Mouse (Mus musculus): ENCODE results near the gene Msantd3. TPM values are rescaled to one million over a fixed set of nuclear protein-coding genes. Genes with fewer than 3 reads are reported as not detected.
A peak's percentile ranks its signal among the peaks of the same experiment; 100 is the strongest.

The Msantd3 gene
- polyA plus RNA-seq, 1 experiment from 2014 or later, result 59.6 TPM

- 88% methylated on average over 7 of the region's 7 CpGs for WGBS
- Histone ChIP-seq H3K27ac (no peak overlapping the region), H3K9me3 (no peaks in the 10 kb centered on the region), H3K4me1 (replicated peaks) (peaks cover 4% of the 10 kb centered on the region), H3K4me3 (no peak overlapping the region), H3K36me3 (no peaks in the 10 kb centered on the region), H3K27me3 (ENCODE audit: insufficient read depth, poor library complexity, severe bottlenecking) (no peaks in the 10 kb centered on the region)
- DNase-seq (ENCODE audit: low spot score), result no peak
Observed at GRCm38 (mm10) chr4:48576361-48576760, 36.6 kb downstream of the Msantd3 start.

DNA sequence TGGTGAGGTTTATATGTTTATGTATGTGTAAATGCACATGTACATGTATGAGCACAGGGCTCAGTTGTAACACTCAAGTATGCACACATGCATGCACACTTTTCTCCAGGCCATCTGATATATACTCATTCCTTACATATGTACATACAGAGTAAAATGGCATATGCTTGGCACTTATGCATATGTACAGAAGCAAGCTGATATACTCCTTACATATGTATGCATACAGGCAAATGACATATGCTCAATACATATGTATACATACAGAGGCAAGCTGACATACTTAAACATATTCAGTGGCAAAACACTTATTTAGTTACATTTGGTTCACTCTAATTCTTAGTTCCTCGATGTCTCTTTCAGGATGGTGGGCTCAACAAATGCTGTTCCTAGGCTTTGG, 38.1 kb downstream of the Msantd3 start:
- H3K4me1 ChIP-seq (replicated peaks), result peaks cover 10% of the 10 kb centered on the region
- DNase-seq (ENCODE audit: low spot score), result no peak
- H3K27me3 ChIP-seq (ENCODE audit: insufficient read depth, poor library complexity, severe bottlenecking), result no peaks in the 10 kb centered on the region
- H3K9me3 ChIP-seq, result no peaks in the 10 kb centered on the region
- WGBS, result 94% methylated on average over 1 of the region's 1 CpGs
- no peak overlapping the region for H3K4me3 ChIP-seq
- no peaks in the 10 kb centered on the region for H3K36me3 ChIP-seq
- no peak overlapping the region for H3K27ac ChIP-seq

DNA sequence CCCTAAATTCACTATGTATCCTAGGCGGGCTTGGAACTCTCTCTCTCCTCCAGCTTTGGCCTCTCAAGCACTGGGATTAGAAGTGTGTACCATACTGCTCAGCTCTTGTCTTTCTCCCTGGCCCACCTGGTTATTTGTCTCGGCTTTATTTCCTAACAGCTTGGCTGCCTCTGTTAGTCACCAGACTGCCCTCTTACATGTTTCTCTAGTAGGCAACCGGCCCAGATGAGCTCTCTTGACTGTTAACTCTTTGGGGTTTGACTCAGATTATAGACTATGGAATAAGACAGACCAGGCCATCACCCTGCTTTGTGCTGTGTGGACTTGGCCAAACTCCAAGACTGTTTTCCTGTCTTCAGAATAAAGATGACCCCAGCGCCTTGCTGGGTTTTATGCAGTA, 38.7 kb downstream of the Msantd3 start:
- WGBS, result 68% methylated on average over 4 of the region's 4 CpGs
- no peak overlapping the region for H3K27ac ChIP-seq
- H3K4me1 ChIP-seq (replicated peaks), result peaks cover 16% of the 10 kb centered on the region
- no peak for DNase-seq (ENCODE audit: low spot score)
- H3K9me3 ChIP-seq, result no peaks in the 10 kb centered on the region
- H3K36me3 ChIP-seq, result no peaks in the 10 kb centered on the region
- H3K4me3 ChIP-seq, result no peak overlapping the region
- no peaks in the 10 kb centered on the region for H3K27me3 ChIP-seq (ENCODE audit: insufficient read depth, poor library complexity, severe bottlenecking)

GRCm38 (mm10) chr4:48579475-48580110, 39.9 kb downstream of the Msantd3 start:
- Histone ChIP-seq H3K9me3 (no peaks in the 10 kb centered on the region), H3K27ac (no peak overlapping the region), H3K27me3 (ENCODE audit: insufficient read depth, poor library complexity, severe bottlenecking) (no peaks in the 10 kb centered on the region), H3K36me3 (no peaks in the 10 kb centered on the region), H3K4me3 (no peak overlapping the region), H3K4me1 (replicated peaks) (peaks cover 24% of the 10 kb centered on the region)
- DNase-seq (ENCODE audit: low spot score), result no peak
- 57% methylated on average over 6 of the region's 6 CpGs for WGBS

DNA sequence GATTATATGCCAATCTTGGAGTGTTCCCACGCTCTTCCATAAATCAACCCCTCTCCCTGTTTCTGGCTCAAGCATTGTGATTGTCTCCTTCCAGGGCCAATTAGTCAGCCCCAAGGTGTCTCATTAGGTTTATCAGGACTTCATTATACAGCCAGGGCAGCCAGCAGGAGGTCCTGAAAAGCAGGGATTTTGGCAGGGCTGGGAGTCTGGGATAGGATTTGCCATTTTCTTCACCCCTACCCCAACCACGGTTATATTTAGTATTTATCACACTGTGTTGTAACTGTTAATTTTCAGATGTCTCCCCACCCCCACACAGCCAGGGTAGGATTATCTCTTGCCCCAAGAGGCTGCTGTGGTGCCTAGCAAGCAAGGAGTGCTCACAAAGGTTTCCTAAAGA, 41.5 kb downstream of the Msantd3 start:
- Histone ChIP-seq H3K4me1 (replicated peaks) (peaks cover 28% of the 10 kb centered on the region), H3K36me3 (no peaks in the 10 kb centered on the region), H3K27ac (no peak overlapping the region), H3K4me3 (no peak overlapping the region), H3K9me3 (no peaks in the 10 kb centered on the region), H3K27me3 (ENCODE audit: insufficient read depth, poor library complexity, severe bottlenecking) (no peaks in the 10 kb centered on the region)
- WGBS, result 14% methylated on average over 2 of the region's 2 CpGs
- no peak for DNase-seq (ENCODE audit: low spot score)

GRCm38 (mm10) chr4:48581993-48582392, 42.3 kb downstream of the Msantd3 start:
- no peak for DNase-seq (ENCODE audit: low spot score)
- Histone ChIP-seq H3K36me3 (no peaks in the 10 kb centered on the region), H3K27me3 (ENCODE audit: insufficient read depth, poor library complexity, severe bottlenecking) (no peaks in the 10 kb centered on the region), H3K4me3 (no peak overlapping the region), H3K27ac (no peak overlapping the region), H3K9me3 (no peaks in the 10 kb centered on the region), H3K4me1 (replicated peaks) (peaks cover 34% of the 10 kb centered on the region)
- WGBS, result 75% methylated on average over 3 of the region's 3 CpGs

DNA sequence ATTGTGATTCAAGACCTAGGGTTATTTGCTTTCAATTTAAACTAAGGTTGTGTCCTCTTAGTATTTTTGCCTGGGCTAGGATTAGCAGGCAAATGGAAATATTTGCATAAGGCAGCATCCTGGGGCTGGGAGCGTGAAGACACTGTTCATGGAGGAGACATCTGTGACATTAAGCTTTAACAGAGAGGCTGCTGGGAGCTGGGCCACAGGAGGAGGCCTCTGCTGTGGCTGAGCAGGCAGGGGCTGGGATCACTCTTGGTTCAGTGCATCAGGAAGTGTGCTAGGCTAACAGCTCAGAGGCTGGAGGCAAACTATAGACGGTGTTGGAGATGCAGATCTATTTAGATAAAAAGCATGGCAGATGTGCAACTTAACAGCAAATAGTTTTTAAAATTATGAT, 43.2 kb downstream of the Msantd3 start:
- Histone ChIP-seq H3K9me3 (no peaks in the 10 kb centered on the region), H3K27me3 (ENCODE audit: insufficient read depth, poor library complexity, severe bottlenecking) (no peaks in the 10 kb centered on the region), H3K4me3 (no peak overlapping the region), H3K4me1 (replicated peaks) (peaks cover 37% of the 10 kb centered on the region), H3K36me3 (peaks cover 6% of the 10 kb centered on the region; the same call in 1 of the 2 replicates), H3K27ac (no peak overlapping the region)
- WGBS, result 37% methylated on average over 2 of the region's 2 CpGs
- peak; percentile 17 for DNase-seq (ENCODE audit: low spot score)

GRCm38 (mm10) chr4:48584421-48585240, 44.9 kb downstream of the Msantd3 start, which contains the start of gene Tmeff1:
Gene Tmeff1 (plus strand): TSS chr4:48585174.
- H3K4me3 ChIP-seq, result peak within 1 kb of the TSS; percentile 80
- DNase-seq (ENCODE audit: low spot score), result no peak
- H3K9me3 ChIP-seq, result no peaks in the 10 kb centered on the region
- no peaks in the 10 kb centered on the region for H3K27me3 ChIP-seq (ENCODE audit: insufficient read depth, poor library complexity, severe bottlenecking)
- H3K4me1 ChIP-seq (replicated peaks), result peaks cover 39% of the 10 kb centered on the region
- peaks cover 14% of the 10 kb centered on the region for H3K36me3 ChIP-seq
- H3K27ac ChIP-seq, result peak within 1 kb of the TSS; percentile 98
- WGBS, result under 1% methylated on average over 64 of the region's 64 CpGs

DNA sequence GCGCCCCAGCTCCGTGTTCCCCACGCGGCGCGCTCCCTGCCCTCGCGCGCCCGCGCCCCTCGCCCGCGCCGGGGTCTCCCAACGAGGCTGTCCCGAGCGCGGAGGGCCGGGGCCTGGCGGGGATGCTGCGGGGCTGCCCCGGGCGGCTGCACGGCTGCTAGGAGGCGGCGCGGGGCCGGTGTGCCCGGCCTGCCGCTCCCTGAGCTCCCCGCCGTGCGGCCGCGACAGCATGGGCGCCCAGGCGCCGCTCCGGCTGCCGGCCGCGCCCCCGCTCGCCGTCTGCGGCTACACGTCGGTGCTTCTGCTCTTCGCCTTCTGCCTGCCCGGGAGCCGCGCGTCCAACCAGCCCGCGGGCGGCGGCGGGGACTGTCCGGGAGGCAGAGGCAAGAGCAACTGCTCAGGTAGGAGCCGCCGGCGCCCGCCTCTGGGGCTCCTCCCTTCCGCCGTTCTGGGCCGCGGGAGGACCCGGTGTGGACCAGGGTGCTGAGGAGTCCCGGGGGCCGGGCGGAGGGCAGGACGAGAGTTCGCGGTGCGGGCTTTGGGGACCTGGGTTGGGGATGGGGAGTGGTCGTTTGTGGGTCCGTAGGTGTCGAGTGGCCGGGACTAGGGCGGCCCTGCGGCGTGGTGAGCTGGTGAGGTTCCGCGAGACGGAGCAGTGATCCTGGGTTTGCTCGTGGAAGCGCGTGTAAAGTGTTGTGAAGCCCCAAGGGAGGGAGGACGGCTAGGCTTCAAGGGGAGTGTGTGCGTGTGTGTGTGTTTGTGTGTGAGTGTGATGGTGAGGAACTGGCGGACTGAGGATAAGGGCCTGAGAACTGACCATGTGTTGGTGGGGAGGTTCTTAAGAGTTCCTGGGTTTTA, 45.7 kb downstream of the Msantd3 start:
- peak; percentile 75 for DNase-seq (ENCODE audit: low spot score)
- Histone ChIP-seq H3K27me3 (ENCODE audit: insufficient read depth, poor library complexity, severe bottlenecking) (no peaks in the 10 kb centered on the region), H3K27ac (peak overlapping the region; percentile 98), H3K4me1 (replicated peaks) (peaks cover 44% of the 10 kb centered on the region), H3K4me3 (peak overlapping the region; percentile 80), H3K36me3 (peaks cover 22% of the 10 kb centered on the region), H3K9me3 (no peaks in the 10 kb centered on the region)
- under 1% methylated on average over 88 of the region's 92 CpGs for WGBS

DNA sequence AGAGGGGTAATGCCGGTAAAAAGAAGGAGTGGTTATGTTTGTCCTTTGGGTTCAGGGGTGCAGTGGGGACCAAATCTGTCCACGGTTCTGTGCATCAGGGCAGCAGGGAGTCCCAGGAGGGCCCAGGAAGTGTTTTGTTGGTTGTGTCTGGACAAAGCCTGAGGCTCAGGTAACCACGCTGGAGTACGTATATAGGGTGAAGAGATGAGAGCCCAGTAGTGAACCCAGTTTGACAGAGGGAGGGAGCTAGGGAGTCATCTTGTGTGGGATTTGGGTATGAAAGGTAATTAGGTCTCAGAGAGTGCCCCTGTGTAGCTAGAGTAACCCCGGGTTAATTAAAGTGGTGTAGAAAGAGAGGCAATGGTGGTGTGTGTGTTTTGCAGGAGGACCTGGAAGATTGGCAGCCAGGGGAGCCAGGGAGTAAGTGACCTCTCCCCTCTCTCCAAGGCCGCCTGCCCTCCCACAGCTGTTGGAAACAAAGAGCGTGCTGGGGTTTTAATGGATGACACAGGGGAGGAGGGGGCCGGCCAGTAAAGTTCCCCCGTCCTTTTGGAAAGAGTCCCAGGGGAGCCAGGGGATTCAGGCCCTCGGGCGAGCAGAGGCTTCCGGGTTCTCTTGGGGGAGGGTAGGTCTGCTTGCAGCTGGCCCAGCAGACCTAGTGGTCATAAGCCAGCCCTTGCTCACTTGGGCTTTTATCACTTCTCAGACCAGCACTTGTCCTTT, 46.5 kb downstream of the Msantd3 start:
- peak; percentile 88 for DNase-seq (ENCODE audit: low spot score)
- no peaks in the 10 kb centered on the region for H3K9me3 ChIP-seq
- peaks cover 23% of the 10 kb centered on the region for H3K36me3 ChIP-seq
- peaks cover 41% of the 10 kb centered on the region for H3K4me1 ChIP-seq (replicated peaks)
- peak overlapping the region; percentile 98 for H3K27ac ChIP-seq
- no peaks in the 10 kb centered on the region for H3K27me3 ChIP-seq (ENCODE audit: insufficient read depth, poor library complexity, severe bottlenecking)
- H3K4me3 ChIP-seq, result peak overlapping the region; percentile 80
- WGBS, result under 1% methylated on average over 12 of the region's 12 CpGs

DNA sequence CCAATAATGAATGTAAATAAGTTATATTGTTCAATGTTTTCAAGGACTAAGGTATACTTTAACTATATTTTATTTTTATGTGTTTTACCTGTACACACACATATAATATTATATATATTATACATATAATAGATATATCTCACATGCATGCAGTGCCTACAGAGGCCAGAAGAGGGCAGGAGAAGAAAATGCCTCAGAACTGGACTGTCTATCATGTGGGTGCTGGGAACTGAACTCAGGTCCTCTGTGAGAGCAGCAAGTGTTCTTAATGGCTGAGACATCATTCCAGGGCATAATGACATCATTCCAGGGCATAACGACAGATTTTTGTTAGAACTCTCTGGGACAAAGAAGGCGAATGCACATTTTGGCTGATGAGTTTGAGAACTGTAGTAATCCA, 47.8 kb downstream of the Msantd3 start:
- Histone ChIP-seq H3K4me3 (no peak overlapping the region; the same call in 1 of the 2 replicates), H3K9me3 (no peaks in the 10 kb centered on the region), H3K27me3 (ENCODE audit: insufficient read depth, poor library complexity, severe bottlenecking) (no peaks in the 10 kb centered on the region), H3K36me3 (peaks cover 31% of the 10 kb centered on the region), H3K4me1 (replicated peaks) (peaks cover 43% of the 10 kb centered on the region), H3K27ac (no peak overlapping the region)
- no peak for DNase-seq (ENCODE audit: low spot score)
- 98% methylated on average over 2 of the region's 2 CpGs for WGBS

DNA sequence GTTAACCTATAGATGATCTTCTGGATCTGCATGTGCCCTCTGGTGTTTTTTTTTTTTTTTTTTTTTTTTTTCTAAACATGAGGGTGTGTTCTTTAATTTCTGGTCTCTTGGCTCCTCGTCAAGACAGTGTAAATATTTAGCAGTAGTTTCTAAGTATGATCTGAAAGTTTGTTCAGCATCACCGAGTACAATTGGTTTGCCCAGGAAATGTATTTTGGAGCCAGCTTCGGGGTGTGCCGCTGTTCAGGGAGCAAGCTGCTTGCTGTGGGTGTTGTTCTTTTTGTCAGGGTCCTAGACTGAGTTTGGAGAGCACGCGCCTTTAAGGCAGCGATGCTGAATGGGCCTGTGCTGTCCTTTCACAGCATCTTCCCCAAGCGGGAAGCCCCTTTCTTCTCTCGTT, 48.8 kb downstream of the Msantd3 start:
- no peak overlapping the region for H3K27ac ChIP-seq
- peaks cover 37% of the 10 kb centered on the region for H3K4me1 ChIP-seq (replicated peaks)
- 65% methylated on average over 9 of the region's 9 CpGs for WGBS
- no peaks in the 10 kb centered on the region for H3K9me3 ChIP-seq
- H3K27me3 ChIP-seq (ENCODE audit: insufficient read depth, poor library complexity, severe bottlenecking), result no peaks in the 10 kb centered on the region
- no peak overlapping the region for H3K4me3 ChIP-seq
- peaks cover 42% of the 10 kb centered on the region for H3K36me3 ChIP-seq
- DNase-seq (ENCODE audit: low spot score), result no peak
